Mouse (Mus musculus) E14TG2a.4 (cell line): ENCODE measurements at regions not wholly inside any gene's neighbourhood (a gene's known extent, or its start where the extent isn't known, plus 50 kb on each side); places are given as distances from the start of the nearest gene placed in this dataset.

Source experiments
- CTCF ChIP-seq: conservative IDR thresholded peaks from 2 replicates; pipeline ENCODE4 v1.5.1; 2014; ENCODE audit warnings: low read length
- NANOG ChIP-seq: IDR thresholded peaks from 2 replicates; pipeline ENCODE4 v1.6.1; 2014; ENCODE audit warnings: borderline replicate concordance, low read length, mixed read lengths
- POU5F1 ChIP-seq: IDR thresholded peaks from 2 replicates; pipeline ENCODE4 v1.6.1; 2014; ENCODE audit warnings: low read length, borderline replicate concordance

DNA sequence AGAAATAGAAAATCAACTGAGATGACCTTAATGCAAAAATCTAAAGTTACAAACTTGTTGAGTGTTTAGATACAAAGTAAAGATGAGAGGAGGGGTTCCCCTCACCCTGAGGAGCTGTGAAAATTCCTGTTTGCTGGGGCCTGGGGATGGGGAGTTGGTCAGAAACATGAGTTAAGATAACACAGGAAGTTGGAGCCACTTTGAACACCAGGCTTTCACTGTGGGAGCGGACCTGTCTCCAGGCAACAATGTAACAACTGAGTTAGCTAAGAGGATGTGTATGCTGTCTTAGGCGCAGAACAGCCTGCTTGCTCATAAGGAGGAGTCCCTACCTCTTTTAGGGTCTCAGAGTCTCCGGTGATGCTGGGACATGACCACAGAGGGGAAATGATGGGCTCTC lies 188.7 kb upstream of the A430005L14Rik start:
- TF ChIP-seq CTCF (no peak), POU5F1 (no peak), NANOG (no peak)
